Mouse (Mus musculus): ENCODE results near the gene Prpf19. TPM values are rescaled to one million over a fixed set of nuclear protein-coding genes. Genes with fewer than 3 reads are reported as not detected.
A peak's percentile ranks its signal among the peaks of the same experiment; 100 is the strongest.

Gene Prpf19
- polyA plus RNA-seq, 1 experiment from 2014 or later: 58.4 TPM

DNA sequence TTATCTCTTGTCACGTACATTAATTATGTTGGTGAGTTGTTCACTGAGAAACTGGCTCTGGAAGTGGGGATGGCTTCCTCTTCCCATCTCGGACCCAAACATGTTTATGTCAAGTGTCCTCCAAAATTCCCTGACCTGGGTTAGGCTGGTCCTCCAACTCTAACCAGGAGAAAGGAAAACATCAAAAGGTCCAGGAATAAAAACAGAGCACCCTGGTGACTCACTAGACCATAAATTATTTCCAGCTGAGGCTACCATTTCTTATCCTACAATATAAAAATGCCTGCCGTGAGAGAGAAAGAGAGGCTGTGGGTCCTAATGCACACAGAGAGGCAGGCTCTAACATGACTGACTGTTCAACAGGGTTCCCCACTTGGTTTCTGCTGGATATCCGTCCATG is 29.2 kb downstream of the Prpf19 start:
- 73% methylated on average over 4 of the region's 4 CpGs for WGBS
- Histone ChIP-seq H3K4me1 (ENCODE audit: control insufficient read depth, insufficient read depth, low read length) (peaks cover 3% of the 10 kb centered on the region; the same call in 1 of the 2 replicates), H3K27me3 (ENCODE audit: control insufficient read depth, insufficient read depth, low read length) (no peaks in the 10 kb centered on the region), H3K4me3 (ENCODE audit: low read depth, low read length) (no peak overlapping the region), H3K9me3 (ENCODE audit: control insufficient read depth, low read length) (no peaks in the 10 kb centered on the region), H3K27ac (ENCODE audit: low read depth, low read length) (no peak overlapping the region), H3K4me2 (no peak overlapping the region), H3K36me3 (ENCODE audit: control insufficient read depth, insufficient read depth, low read length) (no peaks in the 10 kb centered on the region), H3K9ac (ENCODE audit: low read length) (no peak overlapping the region)
- peak; percentile 60 for DNase-seq (ENCODE audit: low spot score, missing footprints)
- no peak for ATAC-seq (ENCODE audit: low FRiP score)

DNA sequence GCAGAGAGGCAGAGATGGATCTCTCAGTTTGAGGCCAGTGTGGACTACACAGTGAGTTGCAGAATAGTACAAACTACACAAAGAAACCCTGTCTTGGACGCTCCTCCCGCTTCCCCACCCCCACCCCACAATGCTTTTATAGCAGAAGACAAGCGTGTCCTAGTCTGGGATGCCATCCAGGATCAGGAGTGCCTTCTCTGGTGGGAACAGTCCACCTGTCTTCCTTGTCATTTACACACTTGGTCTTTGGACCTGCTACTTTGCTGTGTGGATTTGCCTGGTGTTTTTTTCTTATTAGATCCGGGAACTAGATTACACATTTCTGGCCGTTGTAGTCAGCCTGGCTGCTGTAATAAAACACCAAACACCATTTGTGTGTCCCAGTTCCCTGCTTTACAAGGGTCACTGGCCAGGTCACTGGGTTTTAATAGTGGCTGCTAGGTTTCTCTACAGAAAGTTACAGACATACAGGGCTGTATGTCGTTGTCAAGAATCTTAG is 31.1 kb downstream of the Prpf19 start:
- Histone ChIP-seq H3K4me2 (no peak overlapping the region), H3K36me3 (ENCODE audit: control insufficient read depth, insufficient read depth, low read length) (no peaks in the 10 kb centered on the region), H3K9me3 (ENCODE audit: control insufficient read depth, low read length) (no peaks in the 10 kb centered on the region), H3K27ac (ENCODE audit: low read depth, low read length) (no peak overlapping the region), H3K4me1 (ENCODE audit: control insufficient read depth, insufficient read depth, low read length) (peaks cover 3% of the 10 kb centered on the region; the same call in 1 of the 2 replicates), H3K27me3 (ENCODE audit: control insufficient read depth, insufficient read depth, low read length) (no peaks in the 10 kb centered on the region), H3K4me3 (ENCODE audit: low read depth, low read length) (no peak overlapping the region), H3K9ac (ENCODE audit: low read length) (0 out of 2 replicates have a peak overlapping the region, but pooled peaks have one; percentile 6)
- peak; percentile 83 for DNase-seq (ENCODE audit: low spot score, missing footprints)
- no peak for ATAC-seq (ENCODE audit: low FRiP score)
- WGBS: 14% methylated on average over 6 of the region's 6 CpGs

DNA sequence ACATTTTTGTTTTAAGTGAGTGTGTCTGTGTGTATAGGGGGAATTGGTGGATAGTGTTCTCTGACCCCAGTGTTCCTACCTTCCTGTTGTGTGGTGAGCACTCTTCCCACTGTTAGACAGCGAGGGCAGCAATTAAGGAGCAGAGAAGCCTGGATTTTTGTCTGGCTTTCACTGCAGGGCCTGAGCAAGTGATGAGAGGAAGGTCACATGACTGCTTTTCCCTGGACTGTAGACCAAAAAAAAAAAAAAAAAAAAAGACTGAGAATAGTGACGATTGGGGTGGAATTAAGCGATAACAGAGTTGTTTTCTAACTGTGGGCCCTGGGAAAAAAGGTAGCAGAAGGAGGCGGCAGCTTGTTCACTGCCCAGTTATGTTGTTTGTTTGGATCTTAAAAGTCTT is 31.6 kb downstream of the Prpf19 start:
- no peaks in the 10 kb centered on the region for H3K36me3 ChIP-seq (ENCODE audit: control insufficient read depth, insufficient read depth, low read length)
- peaks cover 3% of the 10 kb centered on the region; the same call in 1 of the 2 replicates for H3K4me1 ChIP-seq (ENCODE audit: control insufficient read depth, insufficient read depth, low read length)
- 34% methylated on average over 4 of the region's 4 CpGs for WGBS
- no peak for ATAC-seq (ENCODE audit: low FRiP score)
- 0 out of 2 replicates have a peak overlapping the region, but pooled peaks have one; percentile 6 for H3K9ac ChIP-seq (ENCODE audit: low read length)
- H3K9me3 ChIP-seq (ENCODE audit: control insufficient read depth, low read length): no peaks in the 10 kb centered on the region
- no peak overlapping the region for H3K4me3 ChIP-seq (ENCODE audit: low read depth, low read length)
- H3K4me2 ChIP-seq: no peak overlapping the region
- no peaks in the 10 kb centered on the region for H3K27me3 ChIP-seq (ENCODE audit: control insufficient read depth, insufficient read depth, low read length)
- DNase-seq (ENCODE audit: low spot score, missing footprints): no peak
- H3K27ac ChIP-seq (ENCODE audit: low read depth, low read length): no peak overlapping the region

DNA sequence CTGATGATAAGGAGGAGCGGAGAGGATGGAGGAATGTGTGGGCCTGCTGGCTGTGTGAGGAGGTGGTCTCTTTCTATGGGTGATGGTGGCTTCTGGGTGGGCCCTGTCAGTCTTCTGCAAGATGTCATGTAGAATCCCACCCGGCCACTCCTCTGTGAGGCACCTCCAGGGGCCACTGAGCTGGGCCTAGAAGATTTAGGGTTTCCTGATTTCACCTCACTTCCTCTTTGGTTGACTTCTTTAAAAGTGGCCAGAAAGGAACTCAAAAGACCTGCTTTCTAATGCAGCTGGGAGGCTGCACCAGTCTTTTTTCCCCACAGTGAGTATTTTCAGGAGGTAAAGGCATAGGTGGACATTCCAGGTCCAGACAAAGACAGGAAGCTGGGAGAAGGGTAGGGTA is 35.6 kb downstream of the Prpf19 start:
- H3K9me3 ChIP-seq (ENCODE audit: control insufficient read depth, low read length): no peaks in the 10 kb centered on the region
- no peak overlapping the region for H3K4me2 ChIP-seq
- WGBS: 86% methylated on average over 2 of the region's 2 CpGs
- no peak overlapping the region for H3K4me3 ChIP-seq (ENCODE audit: low read depth, low read length)
- H3K4me1 ChIP-seq (ENCODE audit: control insufficient read depth, insufficient read depth, low read length): peaks cover 3% of the 10 kb centered on the region; the same call in 1 of the 2 replicates
- H3K36me3 ChIP-seq (ENCODE audit: control insufficient read depth, insufficient read depth, low read length): no peaks in the 10 kb centered on the region
- ATAC-seq (ENCODE audit: low FRiP score) (no peak), DNase-seq (ENCODE audit: low spot score, missing footprints) (no peak)
- no peaks in the 10 kb centered on the region for H3K27me3 ChIP-seq (ENCODE audit: control insufficient read depth, insufficient read depth, low read length)
- H3K27ac ChIP-seq (ENCODE audit: low read depth, low read length): no peak overlapping the region
- no peak overlapping the region for H3K9ac ChIP-seq (ENCODE audit: low read length)

DNA sequence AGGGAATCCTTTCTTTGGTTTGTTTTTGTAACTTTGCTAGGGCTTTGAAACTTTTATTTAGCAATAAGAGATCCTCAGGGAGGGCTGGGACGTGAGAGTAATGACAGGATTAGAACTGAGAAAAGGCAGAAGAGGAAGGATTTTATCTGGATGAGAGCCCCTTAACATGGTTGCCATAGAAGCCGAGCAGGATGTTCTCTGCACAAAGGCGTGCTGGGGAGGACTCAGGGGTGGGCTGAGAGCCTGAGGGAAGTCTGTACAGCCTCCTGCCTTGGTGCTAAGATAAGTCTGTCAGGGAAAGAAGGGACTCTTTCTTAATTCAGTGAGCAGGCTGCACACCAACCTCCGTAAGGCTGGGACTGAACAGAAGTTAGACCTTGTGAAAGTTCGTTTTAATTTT is 40.0 kb downstream of the Prpf19 start:
- no peak overlapping the region for H3K4me2 ChIP-seq
- no peaks in the 10 kb centered on the region for H3K36me3 ChIP-seq (ENCODE audit: control insufficient read depth, insufficient read depth, low read length)
- ATAC-seq (ENCODE audit: low FRiP score) (no peak), DNase-seq (ENCODE audit: low spot score, missing footprints) (peak; percentile 82)
- no peaks in the 10 kb centered on the region for H3K4me1 ChIP-seq (ENCODE audit: control insufficient read depth, insufficient read depth, low read length)
- no peak overlapping the region for H3K27ac ChIP-seq (ENCODE audit: low read depth, low read length)
- 18% methylated on average over 5 of the region's 5 CpGs for WGBS
- H3K27me3 ChIP-seq (ENCODE audit: control insufficient read depth, insufficient read depth, low read length): no peaks in the 10 kb centered on the region
- H3K4me3 ChIP-seq (ENCODE audit: low read depth, low read length): no peak overlapping the region
- no peaks in the 10 kb centered on the region for H3K9me3 ChIP-seq (ENCODE audit: control insufficient read depth, low read length)
- no peak overlapping the region for H3K9ac ChIP-seq (ENCODE audit: low read length)

DNA sequence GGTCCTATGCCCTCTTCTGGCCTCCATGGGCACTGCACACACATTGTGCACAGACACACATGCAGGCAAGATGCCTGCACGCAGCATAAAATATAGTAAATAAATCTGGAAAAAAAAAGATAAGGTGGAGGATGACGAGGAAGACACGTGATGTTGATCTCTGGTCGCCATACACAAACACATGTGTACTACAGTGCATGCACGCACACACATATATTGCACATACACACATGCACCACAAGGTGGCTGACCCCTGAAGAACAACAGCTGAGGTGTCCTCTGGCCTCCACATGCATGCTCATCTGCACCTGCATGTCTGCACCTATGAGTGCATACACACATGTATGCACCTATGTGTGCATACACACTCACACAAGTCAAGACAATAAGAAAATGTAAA is 41.0 kb downstream of the Prpf19 start:
- Histone ChIP-seq H3K27ac (ENCODE audit: low read depth, low read length) (no peak overlapping the region), H3K9me3 (ENCODE audit: control insufficient read depth, low read length) (no peaks in the 10 kb centered on the region), H3K4me3 (ENCODE audit: low read depth, low read length) (no peak overlapping the region), H3K4me2 (no peak overlapping the region), H3K4me1 (ENCODE audit: control insufficient read depth, insufficient read depth, low read length) (peaks cover 7% of the 10 kb centered on the region), H3K36me3 (ENCODE audit: control insufficient read depth, insufficient read depth, low read length) (no peaks in the 10 kb centered on the region), H3K27me3 (ENCODE audit: control insufficient read depth, insufficient read depth, low read length) (no peaks in the 10 kb centered on the region), H3K9ac (ENCODE audit: low read length) (no peak overlapping the region)
- 91% methylated on average over 5 of the region's 5 CpGs for WGBS
- ATAC-seq (ENCODE audit: low FRiP score): no peak
- peak; percentile 77 for DNase-seq (ENCODE audit: low spot score, missing footprints)

DNA sequence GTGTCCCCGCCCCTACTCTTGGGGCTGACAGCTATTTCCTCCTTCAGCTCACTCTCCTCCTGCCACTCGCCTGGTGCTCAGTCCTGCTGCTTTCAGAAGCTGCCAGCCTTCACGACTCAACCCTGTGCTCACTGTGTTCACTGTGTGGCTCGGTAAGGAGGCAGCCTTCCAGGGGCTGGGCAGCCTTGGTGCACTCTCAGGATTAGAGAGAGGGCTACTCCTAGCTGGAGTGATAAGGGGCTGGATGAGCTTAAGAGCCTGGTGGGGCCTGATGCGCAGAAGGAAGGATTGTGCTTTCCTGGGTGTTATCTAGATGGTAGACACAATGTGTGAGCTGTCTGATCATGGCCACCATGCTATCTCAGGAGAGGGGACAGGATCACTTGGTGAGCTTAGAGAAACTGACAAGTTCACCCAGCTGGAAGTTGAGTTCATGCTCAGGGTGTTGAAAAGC is 42.1 kb downstream of the Prpf19 start, which contains the start of gene Ptgdr2:
Gene Ptgdr2, plus strand, starts transcription at position 51 of the 454 bp plus-strand sequence.
- ATAC-seq (ENCODE audit: low FRiP score): no peak
- WGBS: 70% methylated on average over 5 of the region's 5 CpGs
- no peak within 1 kb of the TSS for H3K4me3 ChIP-seq (ENCODE audit: low read depth, low read length)
- no peak within 1 kb of the TSS for H3K4me2 ChIP-seq
- H3K9me3 ChIP-seq (ENCODE audit: control insufficient read depth, low read length): no peaks in the 10 kb centered on the region
- H3K4me1 ChIP-seq (ENCODE audit: control insufficient read depth, insufficient read depth, low read length): peaks cover 12% of the 10 kb centered on the region
- no peaks in the 10 kb centered on the region for H3K36me3 ChIP-seq (ENCODE audit: control insufficient read depth, insufficient read depth, low read length)
- H3K27me3 ChIP-seq (ENCODE audit: control insufficient read depth, insufficient read depth, low read length): no peaks in the 10 kb centered on the region
- H3K27ac ChIP-seq (ENCODE audit: low read depth, low read length): no peak within 1 kb of the TSS
- DNase-seq (ENCODE audit: low spot score, missing footprints): no peak
- H3K9ac ChIP-seq (ENCODE audit: low read length): no peak within 1 kb of the TSS

DNA sequence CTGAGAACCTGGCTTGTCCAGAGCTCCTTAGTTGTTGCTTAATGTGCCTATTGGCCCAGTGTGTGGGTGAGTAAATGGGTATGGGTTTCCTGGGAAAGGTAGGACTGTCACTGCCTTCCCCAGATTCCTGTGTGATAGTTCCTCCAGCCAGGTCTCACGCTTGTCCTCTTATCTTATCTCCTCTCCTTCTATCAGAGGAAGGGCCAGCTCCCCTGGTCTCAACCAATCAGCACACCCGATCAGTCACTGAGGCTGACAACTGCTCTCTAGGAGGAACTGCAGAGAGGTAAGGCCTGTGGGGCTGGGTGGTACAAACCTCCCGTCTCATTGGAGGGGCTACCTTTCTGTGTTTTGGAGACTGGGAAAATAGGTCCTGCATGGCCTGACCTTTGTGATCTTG is 43.7 kb downstream of the Prpf19 start:
- WGBS: 59% methylated on average over 3 of the region's 3 CpGs
- no peaks in the 10 kb centered on the region for H3K36me3 ChIP-seq (ENCODE audit: control insufficient read depth, insufficient read depth, low read length)
- H3K27me3 ChIP-seq (ENCODE audit: control insufficient read depth, insufficient read depth, low read length): no peaks in the 10 kb centered on the region
- H3K27ac ChIP-seq (ENCODE audit: low read depth, low read length): no peak overlapping the region
- no peak overlapping the region for H3K4me2 ChIP-seq
- no peak overlapping the region for H3K9ac ChIP-seq (ENCODE audit: low read length)
- no peak for DNase-seq (ENCODE audit: low spot score, missing footprints)
- no peak overlapping the region for H3K4me3 ChIP-seq (ENCODE audit: low read depth, low read length)
- ATAC-seq (ENCODE audit: low FRiP score): no peak
- H3K4me1 ChIP-seq (ENCODE audit: control insufficient read depth, insufficient read depth, low read length): peaks cover 12% of the 10 kb centered on the region
- H3K9me3 ChIP-seq (ENCODE audit: control insufficient read depth, low read length): no peaks in the 10 kb centered on the region

DNA sequence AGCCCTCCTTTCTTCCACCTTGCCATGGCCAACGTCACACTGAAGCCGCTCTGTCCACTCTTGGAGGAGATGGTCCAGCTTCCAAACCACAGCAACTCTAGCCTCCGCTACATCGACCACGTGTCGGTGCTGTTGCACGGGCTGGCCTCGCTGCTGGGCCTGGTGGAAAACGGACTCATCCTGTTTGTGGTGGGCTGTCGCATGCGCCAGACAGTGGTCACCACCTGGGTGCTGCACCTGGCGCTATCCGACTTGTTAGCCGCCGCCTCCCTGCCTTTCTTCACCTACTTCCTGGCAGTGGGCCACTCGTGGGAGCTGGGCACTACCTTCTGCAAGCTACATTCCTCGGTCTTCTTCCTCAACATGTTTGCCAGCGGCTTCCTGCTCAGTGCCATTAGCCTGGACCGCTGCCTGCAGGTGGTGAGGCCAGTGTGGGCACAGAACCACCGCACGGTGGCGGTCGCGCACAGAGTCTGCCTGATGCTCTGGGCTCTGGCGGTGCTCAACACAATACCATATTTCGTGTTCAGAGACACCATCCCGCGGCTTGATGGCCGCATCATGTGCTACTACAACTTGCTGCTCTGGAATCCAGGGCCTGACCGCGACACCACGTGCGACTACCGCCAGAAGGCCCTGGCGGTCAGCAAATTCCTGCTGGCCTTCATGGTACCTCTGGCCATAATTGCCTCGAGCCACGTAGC is 45.2 kb downstream of the Prpf19 start:
- H3K4me2 ChIP-seq: peak overlapping the region; percentile 76
- 17% methylated on average over 37 of the region's 37 CpGs for WGBS
- no peaks in the 10 kb centered on the region for H3K9me3 ChIP-seq (ENCODE audit: control insufficient read depth, low read length)
- H3K27ac ChIP-seq (ENCODE audit: low read depth, low read length): no peak overlapping the region; the same call in 1 of the 2 replicates
- no peaks in the 10 kb centered on the region for H3K27me3 ChIP-seq (ENCODE audit: control insufficient read depth, insufficient read depth, low read length)
- H3K9ac ChIP-seq (ENCODE audit: low read length): peak overlapping the region; percentile 64
- DNase-seq (ENCODE audit: low spot score, missing footprints) (peak; percentile 99), ATAC-seq (ENCODE audit: low FRiP score) (peak; percentile 95)
- H3K36me3 ChIP-seq (ENCODE audit: control insufficient read depth, insufficient read depth, low read length): peaks cover 13% of the 10 kb centered on the region; the same call in 1 of the 2 replicates
- H3K4me1 ChIP-seq (ENCODE audit: control insufficient read depth, insufficient read depth, low read length): peaks cover 12% of the 10 kb centered on the region
- peak overlapping the region; percentile 38 for H3K4me3 ChIP-seq (ENCODE audit: low read depth, low read length)
